Mouse (Mus musculus) cortical plate, adult 2 months (tissue): ENCODE results near the gene Ssh1. TPM values are rescaled to one million over a fixed set of nuclear protein-coding genes. Genes with fewer than 3 reads are reported as not detected.

Source experiments
- H3K27ac ChIP-seq: fragments of 200-500 bp; 2 replicates; pipeline ENCODE4 v1.5.1; 2012; ENCODE audit warnings: low read length, control low read depth, inconsistent platforms; ENCODE audit not compliant: insufficient read depth
- H3K4me1 ChIP-seq: fragments of 200-500 bp; 2 replicates; pipeline ENCODE4 v1.6.1; 2011; ENCODE audit warnings: low read length; ENCODE audit not compliant: control insufficient read depth, insufficient read depth
- H3K4me3 ChIP-seq: fragments of 200-500 bp; 2 replicates; pipeline ENCODE4 v1.5.1; 2011; ENCODE audit warnings: mild to moderate bottlenecking, low read length, control low read depth; ENCODE audit not compliant: insufficient read depth
- CTCF ChIP-seq: fragments of 200-500 bp; IDR thresholded peaks from 2 replicates; pipeline ENCODE4 v1.5.1; 2011; ENCODE audit warnings: mild to moderate bottlenecking, control low read depth, low read length; ENCODE audit not compliant: insufficient read depth; ENCODE audit errors: extremely low read depth
- POLR2A ChIP-seq: fragments of 200-500 bp; IDR thresholded peaks from 2 replicates; pipeline ENCODE4 v1.6.1; 2011; ENCODE audit warnings: mild to moderate bottlenecking, low read length, control low read depth; ENCODE audit not compliant: insufficient read depth; ENCODE audit errors: extremely low read depth
- polyA plus RNA-seq: library from polyadenylated mRNA; depleted of rRNA; stranded (reverse); fragments of >200 nt; gene quantifications from 2 replicates; pipeline ENCODE4 v1.2.3, GENCODE M21; 2012; rRNA removed

Ssh1 gene
- polyA plus RNA-seq: 9.8 and 10.3 TPM in 2 replicates

DNA sequence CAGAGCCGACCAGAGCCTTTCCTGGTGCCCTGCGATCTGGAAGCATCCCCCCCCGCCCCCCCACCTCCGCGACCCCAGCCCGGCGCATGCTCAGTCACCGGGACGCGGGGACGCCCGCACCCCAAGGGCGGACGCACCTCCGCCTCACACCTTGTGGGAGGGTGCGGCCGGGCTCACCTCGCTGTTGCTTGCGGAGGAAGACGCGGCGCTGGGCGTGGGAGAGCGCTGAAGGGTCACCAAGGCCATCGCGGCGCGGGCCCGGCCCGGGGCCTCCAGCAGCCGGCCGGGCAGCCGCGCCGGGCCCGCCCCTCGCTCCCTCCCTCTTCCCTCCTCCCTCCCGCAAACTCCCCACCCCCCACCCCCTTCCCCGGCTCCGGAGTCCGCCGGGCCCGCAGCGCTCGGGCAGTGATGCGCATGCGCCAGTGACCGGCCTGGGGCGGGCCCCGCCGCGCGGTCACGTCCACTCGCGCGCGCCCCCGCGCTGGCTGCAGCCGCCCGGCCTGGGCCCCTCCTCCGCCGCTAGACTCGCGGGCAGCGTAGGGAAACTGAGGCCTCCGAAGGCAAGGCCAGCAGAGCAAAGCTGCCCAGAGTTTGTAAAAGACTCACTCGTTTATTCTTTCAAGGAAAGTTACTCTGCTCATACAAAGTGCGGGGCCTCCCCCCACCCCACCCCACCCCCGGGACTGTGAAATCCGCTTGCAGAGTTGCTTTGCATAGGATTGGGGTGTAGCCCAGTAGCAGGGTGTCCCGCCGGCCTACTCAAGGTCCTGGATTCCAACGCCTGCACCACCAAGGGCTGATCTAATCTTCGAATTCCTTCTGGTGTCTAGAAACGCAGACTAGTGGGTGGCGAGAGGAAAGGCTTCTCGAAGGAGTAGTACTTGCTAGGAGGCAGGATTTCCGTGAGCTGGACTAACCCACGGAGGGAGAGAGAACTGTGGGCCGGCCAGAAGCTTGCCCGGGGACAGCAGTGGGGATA, at the start of gene Ssh1:
Gene Ssh1 (minus strand): TSS at position 408 of the 979 bp plus-strand sequence.
- H3K4me3 ChIP-seq: peak within 1 kb of the TSS; percentile 95
- H3K27ac ChIP-seq: peak within 1 kb of the TSS; percentile 89; the same call in 1 of the 2 replicates
- peaks cover 6% of the 10 kb centered on the region; the same call in 1 of the 2 replicates for H3K4me1 ChIP-seq
- 0 out of 2 replicates have a peak, but pooled peaks have one; percentile 7 for TF ChIP-seq POLR2A
- TF ChIP-seq CTCF: no peak

- Histone ChIP-seq H3K4me1 (no peaks in the 10 kb centered on the region), H3K27ac (no peak overlapping the region), H3K4me3 (no peak overlapping the region)
- TF ChIP-seq CTCF (no peak), POLR2A (no peak)
Observed at GRCm38 (mm10) chr5:114041327-114041930, 47.7 kb upstream of the Ssh1 start.

DNA sequence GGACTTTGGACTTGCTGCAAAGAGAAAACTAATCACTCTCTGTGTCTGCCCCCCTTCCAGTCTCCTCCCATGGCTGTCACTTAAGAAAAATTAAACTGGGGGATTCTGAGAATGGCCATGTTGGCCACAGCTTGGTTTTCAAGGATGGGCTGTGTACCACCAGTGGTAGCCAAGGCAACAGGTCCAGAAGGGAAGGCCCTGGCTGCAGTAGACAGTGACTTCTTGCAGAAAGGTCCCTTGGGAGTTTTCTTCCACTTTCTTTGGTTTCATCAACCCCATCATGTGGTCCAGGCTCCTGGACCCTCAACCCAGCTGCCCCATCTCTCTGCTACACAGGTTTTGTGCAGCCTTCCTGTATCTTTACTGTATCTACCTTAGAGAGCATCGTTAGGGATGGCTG, 47.2 kb upstream of the Ssh1 start:
- Histone ChIP-seq H3K4me3 (no peak overlapping the region), H3K27ac (no peak overlapping the region), H3K4me1 (no peaks in the 10 kb centered on the region)
- TF ChIP-seq POLR2A (no peak), CTCF (no peak)

DNA sequence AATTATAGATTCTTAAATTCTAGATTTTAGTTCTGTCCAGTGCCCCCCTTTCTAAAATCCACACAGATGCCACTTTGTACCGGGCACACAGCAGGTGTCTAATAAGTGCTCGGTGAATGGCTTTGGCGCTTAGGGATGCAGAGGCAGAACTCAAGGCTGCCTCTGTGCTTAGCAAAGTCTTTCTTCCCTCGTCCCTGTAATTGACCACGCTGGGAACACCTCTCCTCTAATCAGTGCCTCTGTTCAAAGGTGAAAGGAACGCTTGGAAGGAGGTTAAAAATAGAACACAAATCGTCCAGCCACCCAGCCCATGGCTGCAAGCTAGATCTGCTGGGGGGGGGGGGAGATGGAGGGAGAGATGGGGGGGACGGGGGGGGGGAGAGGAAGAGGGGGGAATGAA, 46.8 kb upstream of the Ssh1 start:
- no peaks in the 10 kb centered on the region for H3K4me1 ChIP-seq
- TF ChIP-seq CTCF (no peak), POLR2A (no peak)
- H3K27ac ChIP-seq: no peak overlapping the region
- no peak overlapping the region for H3K4me3 ChIP-seq

- no peak for TF ChIP-seq POLR2A
- TF ChIP-seq CTCF: no peak
- Histone ChIP-seq H3K4me3 (no peak overlapping the region), H3K27ac (no peak overlapping the region), H3K4me1 (no peaks in the 10 kb centered on the region)
Observed at GRCm38 (mm10) chr5:114035111-114035510, 41.4 kb upstream of the Ssh1 start.

- no peak for TF ChIP-seq CTCF
- no peak for TF ChIP-seq POLR2A
- Histone ChIP-seq H3K27ac (no peak overlapping the region), H3K4me1 (no peaks in the 10 kb centered on the region), H3K4me3 (no peak overlapping the region)
Observed at GRCm38 (mm10) chr5:114034393-114034792, 40.7 kb upstream of the Ssh1 start.

DNA sequence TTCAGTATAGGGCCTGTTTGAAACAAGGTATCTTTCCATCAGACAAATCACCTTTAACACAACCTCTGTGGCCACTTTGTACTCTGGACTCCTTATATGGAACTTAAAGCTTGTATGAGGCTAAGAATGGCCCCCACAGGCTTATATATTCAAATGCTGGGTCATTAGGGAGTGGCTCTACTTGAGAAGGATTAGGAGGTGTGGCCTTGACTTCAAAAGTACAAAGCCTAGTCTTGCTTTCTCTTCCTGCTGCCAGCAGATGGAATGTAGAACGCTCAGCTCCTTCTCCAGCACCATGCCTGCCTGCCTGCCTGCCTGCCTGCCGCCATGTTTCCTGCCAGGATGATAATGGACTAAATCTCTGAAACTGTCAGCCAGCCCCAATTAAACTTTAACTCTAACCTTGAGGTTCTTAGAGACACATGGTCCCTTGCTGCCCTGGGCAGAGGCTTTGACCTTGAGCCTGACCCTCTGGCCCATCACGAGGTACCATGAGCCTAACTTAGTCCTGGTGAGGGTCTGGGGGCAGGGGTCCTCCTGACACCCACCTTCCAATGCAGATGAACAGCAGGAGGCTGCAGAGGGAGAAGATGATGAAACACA, 38.6 kb upstream of the Ssh1 start:
- Histone ChIP-seq H3K4me3 (no peak overlapping the region), H3K4me1 (no peaks in the 10 kb centered on the region), H3K27ac (no peak overlapping the region)
- no peak for TF ChIP-seq CTCF
- TF ChIP-seq POLR2A: no peak

- Histone ChIP-seq H3K4me3 (no peak overlapping the region), H3K4me1 (no peaks in the 10 kb centered on the region), H3K27ac (no peak overlapping the region)
- TF ChIP-seq POLR2A (no peak), CTCF (no peak)
Observed at GRCm38 (mm10) chr5:114030652-114031051, 37.0 kb upstream of the Ssh1 start.

GRCm38 (mm10) chr5:114028111-114028510, 34.4 kb upstream of the Ssh1 start:
- H3K4me3 ChIP-seq: no peak overlapping the region
- TF ChIP-seq POLR2A (no peak), CTCF (no peak)
- no peak overlapping the region for H3K27ac ChIP-seq
- 0 out of 2 replicates have a peak, but pooled peaks cover 1% of the 10 kb centered on the region for H3K4me1 ChIP-seq
